Mouse (Mus musculus): ENCODE results near the gene Rabgap1l.
"Not testable (repeated sequence)": the region's sequence is repeated elsewhere in the genome, so short reads cannot be mapped to it uniquely, and the experiment has no call there.

DNA sequence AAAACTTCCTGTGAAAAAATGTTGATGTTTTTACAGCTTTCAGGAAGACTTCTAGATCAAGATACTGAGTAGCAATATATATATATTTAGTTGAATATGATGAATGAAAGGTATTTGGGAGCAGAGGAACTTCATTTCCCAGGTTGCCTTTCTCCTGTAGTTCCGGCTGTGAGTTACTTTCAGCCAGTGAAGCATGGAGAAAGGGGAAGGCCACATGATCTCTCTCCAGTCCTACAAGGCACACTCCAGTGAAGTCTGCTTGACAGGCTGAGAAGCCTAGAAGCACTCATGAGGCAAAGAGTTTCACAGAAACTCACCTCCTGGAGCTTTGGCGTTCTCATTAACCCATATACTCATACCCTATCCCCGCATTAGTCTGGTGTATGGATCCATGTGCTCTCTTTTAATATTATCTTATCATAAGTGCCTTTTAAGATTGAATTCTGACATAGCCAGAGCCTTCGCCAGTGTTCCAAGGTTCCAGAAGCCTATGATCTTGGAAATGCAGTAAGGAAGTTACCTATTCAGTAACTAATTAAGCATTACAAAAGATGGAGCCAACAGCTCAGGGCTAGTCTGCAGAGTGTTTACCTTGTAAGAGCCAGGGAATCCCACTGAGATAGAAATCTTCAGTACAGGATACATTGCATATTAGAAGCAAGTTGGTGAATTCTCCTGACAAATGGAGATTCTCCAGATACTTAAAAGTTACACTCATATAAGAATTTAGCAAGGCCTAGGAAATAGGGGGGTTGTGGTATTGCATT, 168.5 kb downstream of the Rabgap1l start:
- not testable (repeated sequence) for TF ChIP-seq POLR2A, CTCF (IDR thresholded peaks at IDR 0.05; ENCODE audit: extremely low read depth, insufficient read depth, low read length)

Measured in cortical plate, adult 2 months (tissue).